Mouse (Mus musculus): ENCODE measurements at regions not wholly inside any gene's neighbourhood (a gene's known extent, or its start where the extent isn't known, plus 50 kb on each side); places are given as distances from the start of the nearest gene placed in this dataset.

- TF ChIP-seq CTCF (IDR thresholded peaks at IDR 0.05; ENCODE audit: insufficient read depth, low read length): no peak
- TF ChIP-seq POLR2A (IDR thresholded peaks at IDR 0.05; ENCODE audit: borderline replicate concordance, extremely low read depth, low read depth, low read length): no peak
Observed at GRCm38 (mm10) chr4:47603378-47603777, 128.9 kb downstream of the Sec61b start.
